Mouse (Mus musculus) Patski (cell line): Measurements from ENCODE around the gene Mypop. TPM values are rescaled to one million over a fixed set of nuclear protein-coding genes. Genes with fewer than 3 reads are reported as not detected.

ENCODE experiments used
- ATAC-seq: fragments of 100-300 bp; one replicate; pipeline ENCODE4 v1.8.0; 2021
- CTCF ChIA-PET: fragments of 350-600 bp; sonication (Branson Sonifier 250); formaldehyde crosslinking; loops from one replicate; lab custom pipeline; 2022; ENCODE audit warnings: inconsistent platforms; lab: Charles Lee
- POLR2A ChIA-PET: fragments of 350-600 bp; sonication (Branson Sonifier 250); formaldehyde crosslinking; loops from one replicate; lab custom pipeline; 2022; ENCODE audit warnings: antibody characterized with exemption, inconsistent platforms; lab: Charles Lee
- DNase-seq: peaks from one replicate; pipeline ENCODE4 v3.0.0-alpha.2; 2011; ENCODE audit warnings: low read depth, low spot score
- H3K27me3 ChIP-seq: fragments of 371-371 bp; one replicate; pipeline ENCODE4 v1.5.1; 2021
- CTCF ChIP-seq: fragments of 100-300 bp; IDR thresholded peaks from one replicate; pipeline ENCODE4 v1.5.1; 2021
- in situ Hi-C: fragments of 300-500 bp; cut with MboI; formaldehyde crosslinking; loops from 3 replicates; pipeline ENCODE4 v1.11.1; 2018; ENCODE audit warnings: low pct_unique_long_range_greater_than_20kb, mixed read lengths
- polyA plus RNA-seq: library from polyadenylated mRNA; unstranded; gene quantifications from one replicate; pipeline ENCODE4 v1.2.3, GENCODE M21; 2021

The Mypop gene
- polyA plus RNA-seq, 1 experiment from 2014 or later, result 15.3 TPM

DNA sequence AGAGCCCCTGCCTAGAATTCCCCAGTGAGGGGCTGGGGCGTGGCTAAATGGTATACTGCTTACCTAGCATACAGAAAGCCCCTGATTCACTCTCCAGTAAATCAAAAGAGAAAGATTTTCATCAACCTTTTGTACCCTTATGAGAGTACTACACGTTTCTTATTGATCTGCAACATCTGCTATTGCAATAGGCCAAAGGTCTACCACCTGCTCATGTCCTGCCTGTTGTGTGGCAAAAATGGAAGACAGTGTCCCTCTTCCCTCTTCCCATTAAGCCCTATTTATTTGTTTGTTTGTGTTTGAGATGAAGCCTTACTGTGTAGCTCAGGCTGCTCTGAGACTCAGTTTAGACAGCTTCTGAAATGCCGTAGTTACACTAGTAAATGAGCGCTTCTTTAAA lies 25.0 kb downstream of the Mypop start:
- POLR2A ChIA-PET, result no interaction called here
- in situ Hi-C loops, result no loop called here
- H3K27me3 ChIP-seq, result no peaks in the 10 kb centered on the region
- CTCF ChIA-PET, result no interaction called here
- no peak for TF ChIP-seq CTCF
- DNase-seq, result no peak
- no peak for ATAC-seq

DNA sequence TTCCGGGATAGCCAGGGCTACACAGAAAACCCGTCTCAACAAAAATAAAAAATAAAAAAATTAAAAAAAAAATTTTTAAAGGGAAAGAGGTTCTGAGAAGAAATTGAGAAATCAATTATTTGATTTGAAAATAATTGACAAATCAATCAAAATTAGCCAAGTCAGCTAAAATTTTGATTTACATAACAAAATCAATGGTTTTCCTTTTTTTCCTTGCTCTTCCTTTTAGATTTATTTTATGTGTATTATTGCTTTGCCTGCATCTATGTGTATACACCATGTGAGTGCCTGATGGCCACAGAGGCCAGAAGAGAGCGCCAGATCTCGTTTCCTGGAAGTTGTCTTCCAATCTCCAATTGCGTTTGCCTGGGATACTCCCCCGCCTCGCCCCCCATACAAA lies 26.9 kb downstream of the Mypop start:
- no peak for TF ChIP-seq CTCF
- DNase-seq (no peak), ATAC-seq (no peak)
- in situ Hi-C loops, result no loop called here
- POLR2A ChIA-PET, result no interaction called here
- H3K27me3 ChIP-seq, result peaks cover 2% of the 10 kb centered on the region
- CTCF ChIA-PET, result no interaction called here

- in situ Hi-C loops, result no loop called here
- H3K27me3 ChIP-seq, result peaks cover 2% of the 10 kb centered on the region
- DNase-seq (no peak), ATAC-seq (no peak)
- ChIA-PET POLR2A (no interaction called here), CTCF (interaction anchor here (1.8 kb wide), 1 partner anchor 15 kb away, joined by 6 read pairs; no protein-coding TSS in a partner anchor)
- no peak for TF ChIP-seq CTCF
Measured at GRCm38 (mm10) chr7:19021048-19021447, 30.0 kb downstream of the Mypop start.

- DNase-seq (no peak), ATAC-seq (no peak)
- in situ Hi-C loops, result no loop called here
- ChIA-PET CTCF (interaction anchor here (0.8 to 3.0 kb wide), 5 partner anchors 11 to 126 kb away, joined by 3 to 17 read pairs (median 4); no protein-coding TSS in a partner anchor), POLR2A (interaction anchor here (1.1 kb wide), 1 partner anchor 58 kb away, joined by 3 read pairs; no protein-coding TSS in a partner anchor)
- H3K27me3 ChIP-seq, result peaks cover 2% of the 10 kb centered on the region
- TF ChIP-seq CTCF, result no peak
Measured at GRCm38 (mm10) chr7:19022189-19022958, 31.3 kb downstream of the Mypop start.

- ChIA-PET POLR2A (interaction anchor here (1.0 to 1.1 kb wide), 2 partner anchors 21 to 57 kb away, joined by 3 read pairs; no protein-coding TSS in a partner anchor), CTCF (interaction anchor here (0.8 to 3.0 kb wide), 6 partner anchors 12 to 127 kb away, joined by 3 to 17 read pairs (median 4); no protein-coding TSS in a partner anchor)
- TF ChIP-seq CTCF, result no peak
- ATAC-seq (peak; percentile 42), DNase-seq (no peak)
- peaks cover 2% of the 10 kb centered on the region for H3K27me3 ChIP-seq
- in situ Hi-C loops, result no loop called here
Measured at GRCm38 (mm10) chr7:19023357-19023814, 32.3 kb downstream of the Mypop start, which contains the start of gene Foxa3. TSS of gene Foxa3 (minus strand) at chr7:19023538.

DNA sequence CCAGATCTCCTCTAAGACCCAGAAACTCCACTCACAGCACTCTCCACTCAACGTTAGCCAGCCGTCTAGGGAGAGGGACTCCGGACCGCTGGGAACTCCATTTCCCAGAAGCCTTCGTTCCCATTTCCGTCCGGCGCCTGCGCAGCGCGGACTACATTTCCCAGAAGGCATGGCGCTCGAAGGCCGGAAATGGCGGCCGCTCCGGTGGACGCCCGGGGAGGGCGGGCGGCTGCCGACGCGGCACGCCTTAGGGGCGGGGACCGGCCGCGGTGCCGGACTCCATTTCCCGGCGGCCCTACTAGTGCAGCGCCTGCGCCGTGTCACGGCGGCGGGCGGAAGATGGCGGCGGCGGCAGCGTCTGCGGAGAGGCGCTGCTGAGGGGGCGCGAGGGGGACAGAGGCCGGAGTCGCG lies 33.1 kb downstream of the Mypop start, which contains the start of gene Sympk:
TSS of gene Sympk (plus strand) at position 282 of the 411 bp plus-strand sequence.
- POLR2A ChIA-PET, result no interaction called here
- in situ Hi-C loops, result no loop called here
- DNase-seq, result peak; percentile 72
- TF ChIP-seq CTCF, result no peak
- ATAC-seq, result peak; percentile 92
- CTCF ChIA-PET, result interaction anchor here (0.9 to 3.0 kb wide), 2 partner anchors 15 to 17 kb away, joined by 3 to 17 read pairs; no protein-coding TSS in a partner anchor
- peaks cover 2% of the 10 kb centered on the region for H3K27me3 ChIP-seq

GRCm38 (mm10) chr7:19024581-19025255 lies 33.7 kb downstream of the Mypop start:
- DNase-seq (no peak), ATAC-seq (peak; percentile 13)
- in situ Hi-C loops, result no loop called here
- no peak for TF ChIP-seq CTCF
- H3K27me3 ChIP-seq, result peaks cover 2% of the 10 kb centered on the region
- CTCF ChIA-PET, result interaction anchor here (1.4 to 1.7 kb wide), 3 partner anchors 13 to 68 kb away, joined by 3 to 5 read pairs (median 4); no protein-coding TSS in a partner anchor
- POLR2A ChIA-PET, result no interaction called here

- CTCF ChIA-PET, result interaction anchor here (0.8 to 1.3 kb wide), 2 partner anchors 16 to 23 kb away, joined by 3 read pairs; no protein-coding TSS in a partner anchor
Measured at GRCm38 (mm10) chr7:19028067-19028466, 37.0 kb downstream of the Mypop start.

DNA sequence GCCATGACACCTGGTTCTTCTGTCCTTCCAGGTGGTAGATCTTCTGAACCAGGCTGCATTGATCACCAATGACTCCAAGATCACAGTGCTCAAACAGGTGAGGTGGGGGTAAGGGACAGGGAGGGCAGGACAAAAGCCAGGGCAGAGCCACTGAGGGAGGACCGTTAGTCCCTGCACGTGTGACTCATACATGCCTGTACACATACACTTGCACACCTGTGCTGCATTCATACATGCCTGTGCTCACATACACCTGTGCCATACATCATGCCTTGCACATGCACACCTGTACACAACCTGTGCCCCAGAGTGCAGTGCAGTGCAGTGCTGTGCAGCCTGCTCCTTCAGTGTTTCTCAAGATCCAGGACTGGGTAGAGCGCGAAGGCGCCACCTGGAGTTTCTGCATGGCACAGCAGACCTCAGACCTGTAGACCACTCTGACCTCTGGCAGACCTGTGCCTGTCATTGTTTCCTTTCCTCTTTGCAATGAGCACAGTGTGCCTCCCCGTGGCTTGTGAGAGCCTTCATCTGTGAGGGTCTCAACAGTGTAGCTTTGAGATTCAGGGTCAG lies 38.1 kb downstream of the Mypop start:
- CTCF ChIA-PET, result interaction anchor here (0.8 to 1.2 kb wide), 2 partner anchors 24 to 132 kb away, joined by 3 read pairs; no protein-coding TSS in a partner anchor
- in situ Hi-C loops, result no loop called here
- ATAC-seq, result peak; percentile 63

More at GRCm38 (mm10) chr7:19028067-19028466, 37.0 kb downstream of the Mypop start:
- TF ChIP-seq CTCF, result no peak
- POLR2A ChIA-PET, result interaction anchor here (0.8 kb wide), 1 partner anchor 10 kb away, joined by 3 read pairs; no protein-coding TSS in a partner anchor
- ATAC-seq (no peak), DNase-seq (no peak)
- in situ Hi-C loops, result no loop called here
- H3K27me3 ChIP-seq, result no peaks in the 10 kb centered on the region

GRCm38 (mm10) chr7:19031641-19032040 lies 40.6 kb downstream of the Mypop start:
- ChIA-PET POLR2A (no interaction called here), CTCF (no interaction called here)
- H3K27me3 ChIP-seq, result no peaks in the 10 kb centered on the region
- no peak for TF ChIP-seq CTCF
- in situ Hi-C loops, result loop anchor here (5.0 kb wide), 1 partner anchor 134 kb away; no protein-coding TSS in a partner anchor
- DNase-seq (no peak), ATAC-seq (no peak)

More for the DNA sequence above, 38.1 kb downstream of the Mypop start:
- POLR2A ChIA-PET, result no interaction called here
- no peak for DNase-seq
- TF ChIP-seq CTCF, result no peak
- no peaks in the 10 kb centered on the region for H3K27me3 ChIP-seq
